Mouse (Mus musculus): ENCODE results near the gene Pip5k1b.
"Not testable (repeated sequence)": the region's sequence is repeated elsewhere in the genome, so short reads cannot be mapped to it uniquely, and the experiment has no call there.

Pip5k1b gene

DNA sequence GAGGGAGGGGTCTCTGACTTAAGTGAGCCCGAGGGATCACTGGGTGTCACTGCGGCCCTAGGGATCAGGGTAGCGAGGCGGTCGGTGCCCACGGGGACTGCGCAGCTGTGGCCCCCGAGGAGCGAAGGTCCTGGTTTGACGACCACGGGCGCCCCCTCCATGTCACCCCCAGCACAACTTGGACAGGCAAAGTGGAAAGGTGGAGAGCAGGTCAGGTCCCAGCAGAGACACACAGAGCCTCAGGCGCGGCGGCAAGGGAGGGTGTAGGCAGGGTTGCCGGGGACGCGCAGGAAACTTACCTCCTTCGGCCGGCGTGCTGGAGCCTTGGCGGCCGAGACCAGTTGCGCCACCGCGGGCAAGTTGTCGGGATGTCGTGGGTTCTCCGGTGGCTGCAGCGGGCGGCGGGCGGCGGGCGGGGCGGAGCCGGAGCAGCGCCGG is at the start of gene Pip5k1b:
Pip5k1b (minus strand) TSS at position 407 of the 438 bp plus-strand sequence.
- DNase-seq (ENCODE audit: low spot score), result no peak

DNA sequence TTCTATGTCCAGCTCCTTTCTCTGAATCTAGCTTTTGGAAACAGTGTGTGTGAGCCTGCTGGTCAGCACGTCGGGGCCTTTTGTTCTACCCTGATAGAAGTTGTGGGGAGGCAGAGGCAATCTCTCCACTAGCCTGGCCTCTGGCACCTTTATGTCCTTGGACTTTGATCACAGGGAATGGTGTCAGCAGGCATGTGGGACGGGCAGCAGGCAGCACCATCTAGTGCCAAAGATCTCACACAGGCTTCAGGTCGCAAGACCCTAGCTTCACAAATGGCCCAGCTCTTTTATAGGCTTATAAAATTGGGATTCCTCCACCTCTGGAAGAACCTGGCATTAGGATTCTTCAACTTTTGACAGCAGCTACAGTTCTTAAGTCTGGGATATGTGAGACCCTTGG is 48.4 kb upstream of the Pip5k1b start:
- no peak for DNase-seq (ENCODE audit: low spot score)

DNA sequence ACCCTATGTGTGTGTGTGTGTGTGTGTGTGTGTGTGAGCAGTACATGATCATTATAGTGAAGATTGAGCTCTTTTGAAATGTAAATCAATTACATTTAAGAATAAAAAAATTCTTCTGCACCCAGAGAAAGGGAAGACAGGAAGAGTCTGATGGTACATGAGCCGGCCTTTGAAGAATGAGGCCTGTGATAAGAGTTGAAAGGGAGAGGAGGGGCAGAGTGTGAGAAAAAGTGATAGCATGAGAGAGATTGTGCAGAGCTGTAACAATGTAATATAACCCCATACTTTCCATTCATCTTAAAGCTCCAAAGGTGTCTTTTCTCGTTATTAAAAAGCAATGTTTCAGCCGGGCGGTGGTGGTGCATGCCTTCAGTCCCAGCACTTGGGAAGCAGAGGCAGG is 47.8 kb upstream of the Pip5k1b start:
- no peak for DNase-seq (ENCODE audit: low spot score)

DNA sequence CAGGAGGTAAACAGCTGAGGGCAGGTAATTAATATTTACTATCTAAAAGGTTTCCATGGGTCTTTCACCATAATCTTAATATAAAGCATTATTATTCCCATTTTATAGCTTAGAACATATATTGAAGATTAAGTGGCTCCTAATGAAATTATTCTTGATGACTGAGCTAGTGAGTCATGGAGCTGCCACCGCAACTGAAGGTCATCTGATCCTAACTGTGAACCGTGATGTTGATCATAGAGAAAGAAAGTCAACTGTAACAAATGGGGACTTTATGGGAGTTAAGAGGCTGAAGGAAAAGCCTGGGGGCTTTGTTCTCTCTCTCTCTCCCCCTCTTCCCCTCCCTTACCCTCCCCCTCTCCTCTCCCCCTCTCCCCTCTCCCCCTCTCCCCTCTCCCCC is 31.1 kb upstream of the Pip5k1b start:
- no peak for DNase-seq (ENCODE audit: low spot score)

DNA sequence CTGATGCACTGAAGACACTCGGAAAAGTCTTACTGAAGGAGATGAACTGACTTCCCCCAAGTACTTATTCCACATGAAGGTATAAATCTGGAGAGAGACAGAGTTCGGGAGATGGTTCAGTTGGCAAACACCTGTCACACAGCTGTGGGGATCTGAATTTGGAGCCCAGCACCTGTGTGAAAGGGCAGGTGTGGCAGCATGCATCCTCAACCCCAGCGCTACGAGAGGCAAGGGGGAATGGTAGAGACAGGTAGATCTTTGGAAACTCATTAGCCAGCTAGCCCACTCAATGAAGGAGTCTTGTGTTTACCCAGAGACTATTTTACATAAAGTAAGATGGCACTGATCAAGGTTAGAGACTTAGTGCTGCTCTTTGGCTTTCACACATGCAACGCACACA is 29.5 kb upstream of the Pip5k1b start:
- DNase-seq (ENCODE audit: low spot score), result no peak

DNA sequence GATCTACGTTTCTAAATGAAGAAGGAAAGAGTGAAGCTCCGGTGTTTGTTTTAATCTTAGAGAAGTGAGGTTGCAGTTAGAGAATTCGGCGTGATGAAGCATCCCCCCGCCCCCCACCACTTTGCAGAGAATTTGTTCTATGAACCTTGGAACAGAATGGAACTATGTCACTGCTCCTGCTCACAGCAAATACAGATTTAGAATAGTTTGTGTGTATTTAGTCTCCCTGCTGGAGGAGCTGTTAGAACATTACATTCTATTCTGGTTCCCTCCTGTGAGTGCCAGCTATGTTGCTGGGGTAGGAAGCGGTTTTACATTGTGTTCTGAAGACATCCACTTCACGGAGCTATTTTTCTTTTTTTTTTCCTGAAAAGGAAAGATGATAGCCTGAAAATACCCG is 28.3 kb upstream of the Pip5k1b start:
- DNase-seq (ENCODE audit: low spot score), result no peak

DNA sequence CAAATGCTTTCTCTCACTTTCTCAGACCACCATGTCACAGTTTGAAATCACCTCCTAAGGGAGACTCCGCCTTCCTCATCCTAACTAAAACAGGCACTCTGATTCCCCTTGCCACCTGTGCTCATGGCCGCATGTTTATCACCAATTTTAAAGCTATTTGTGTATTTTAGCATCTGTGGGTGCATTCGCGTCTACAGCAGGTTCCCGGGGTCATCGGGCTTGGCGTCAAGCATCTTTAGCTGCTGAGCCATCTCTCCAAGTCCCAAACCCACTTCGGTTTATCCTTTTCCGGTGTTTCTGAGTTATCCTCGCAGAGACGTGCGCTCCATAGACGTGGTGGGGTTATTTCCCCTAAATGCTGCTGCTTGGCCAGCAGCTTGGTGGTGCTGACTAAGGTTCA is 20.5 kb upstream of the Pip5k1b start:
- no peak for DNase-seq (ENCODE audit: low spot score)

DNA sequence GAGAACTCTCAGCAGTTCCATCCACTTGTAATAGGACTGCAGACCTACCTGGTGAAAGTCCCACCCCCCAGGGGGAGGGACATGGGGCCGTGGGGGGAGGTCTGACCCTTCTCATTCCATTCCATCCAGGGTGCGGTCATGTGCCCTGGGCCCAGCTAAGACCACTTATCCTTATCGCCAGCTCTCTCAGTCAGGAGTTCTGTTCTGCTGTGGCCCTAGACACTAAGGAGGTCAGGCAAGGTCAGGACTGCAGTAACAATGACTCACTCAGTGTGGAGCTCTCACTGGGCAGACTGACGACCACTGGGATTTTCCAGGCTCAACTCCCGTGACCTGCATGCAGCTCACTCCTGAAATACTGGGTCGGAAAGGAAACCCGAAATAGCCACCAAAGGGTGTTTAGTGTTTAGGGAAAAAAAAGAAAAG is 16.1 kb upstream of the Pip5k1b start:
- DNase-seq (ENCODE audit: low spot score), result no peak

DNA sequence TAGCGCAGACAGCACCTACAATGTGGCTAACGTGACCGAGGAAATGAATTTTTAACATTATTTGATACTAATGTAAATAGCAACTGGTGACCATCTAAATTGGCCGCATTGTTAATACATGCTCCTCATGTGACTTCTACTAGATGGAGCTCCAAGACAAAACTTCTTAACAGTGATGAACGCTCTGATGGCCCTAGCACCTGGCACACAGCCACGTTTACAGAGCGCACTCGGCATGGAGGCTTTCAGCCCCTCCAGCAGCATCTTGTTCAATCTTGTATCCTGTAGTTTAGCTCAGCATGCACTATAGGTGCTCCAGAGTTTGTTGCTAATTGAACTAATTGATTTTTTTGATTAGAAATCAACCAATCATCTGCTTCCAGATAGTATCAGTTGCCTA is 15.3 kb upstream of the Pip5k1b start:
- DNase-seq (ENCODE audit: low spot score), result no peak

DNA sequence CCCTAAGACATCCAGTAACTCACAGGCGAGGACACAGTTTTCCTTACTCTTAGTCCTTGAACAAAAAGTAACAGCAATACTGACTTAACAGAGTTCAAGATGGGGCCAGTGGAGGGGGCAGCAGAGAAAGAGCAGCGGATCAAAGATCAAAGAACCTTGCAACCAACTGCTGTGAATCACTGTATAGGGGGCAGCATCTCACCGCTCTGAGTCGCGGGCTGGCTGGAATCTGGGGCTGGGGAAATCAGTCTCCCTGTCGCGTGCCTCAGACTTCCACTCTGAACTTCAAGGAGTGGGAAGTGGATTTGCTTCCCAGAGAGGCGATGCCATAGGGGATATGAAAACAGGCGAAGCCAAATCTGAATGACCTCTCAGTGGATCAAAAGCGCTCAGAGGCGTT is 1.8 kb upstream of the Pip5k1b start:
- DNase-seq (ENCODE audit: low spot score), result no peak

DNA sequence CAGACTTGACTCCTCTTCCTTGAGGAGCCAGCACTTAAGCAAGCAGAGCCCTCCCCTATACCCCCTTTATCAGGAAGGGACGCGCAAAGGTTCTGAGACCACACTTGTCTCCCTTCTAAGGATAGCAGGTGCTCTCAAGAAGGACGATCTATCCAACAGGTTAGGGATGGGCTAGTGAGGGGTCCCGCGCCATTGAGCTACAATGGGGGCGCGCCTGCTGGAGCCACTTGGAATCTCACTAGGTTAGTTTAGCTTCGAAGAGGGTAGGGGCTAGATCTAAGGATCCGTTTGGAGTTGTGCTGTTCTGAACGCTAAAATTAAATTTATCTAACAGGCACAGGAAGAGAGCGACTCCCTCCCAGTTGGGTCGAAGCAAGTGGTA is 904 bp upstream of the Pip5k1b start:
- DNase-seq (ENCODE audit: low spot score), result no peak

DNA sequence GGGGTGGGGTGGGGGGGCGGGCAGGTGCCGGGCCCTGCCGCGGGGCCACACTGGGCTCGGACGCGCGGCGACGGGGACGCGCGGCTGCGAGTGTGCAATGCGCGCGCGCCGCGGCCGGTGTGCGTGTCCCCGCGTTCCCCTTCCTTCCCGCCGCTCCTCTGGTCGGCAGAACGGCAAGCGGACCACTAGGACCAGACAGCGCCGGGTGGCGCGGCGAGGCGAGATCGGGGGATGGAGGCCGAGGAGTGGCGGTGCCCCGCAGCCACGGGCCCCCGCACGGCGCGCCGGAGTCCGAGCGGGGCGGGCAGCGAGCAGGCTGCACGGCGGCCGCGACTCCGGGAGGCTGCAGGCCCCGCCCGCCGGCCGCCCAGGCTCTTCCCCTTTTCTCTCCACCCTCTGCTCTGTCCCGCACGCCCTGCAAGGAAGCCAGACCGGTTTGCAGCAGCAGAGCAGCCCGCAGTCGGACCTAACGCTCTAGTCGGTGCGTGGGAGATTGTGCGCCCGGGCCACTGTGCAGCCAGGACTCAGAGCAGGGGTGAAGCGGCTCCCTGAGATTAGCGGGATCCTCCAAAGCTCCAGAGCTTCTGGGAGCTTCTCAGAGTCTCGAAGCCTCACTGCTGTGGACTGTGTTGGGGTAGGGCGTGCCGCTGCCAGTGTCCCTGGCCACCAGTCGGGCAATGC is 372 bp upstream of the Pip5k1b start:
- DNase-seq (ENCODE audit: low spot score), result no peak

DNA sequence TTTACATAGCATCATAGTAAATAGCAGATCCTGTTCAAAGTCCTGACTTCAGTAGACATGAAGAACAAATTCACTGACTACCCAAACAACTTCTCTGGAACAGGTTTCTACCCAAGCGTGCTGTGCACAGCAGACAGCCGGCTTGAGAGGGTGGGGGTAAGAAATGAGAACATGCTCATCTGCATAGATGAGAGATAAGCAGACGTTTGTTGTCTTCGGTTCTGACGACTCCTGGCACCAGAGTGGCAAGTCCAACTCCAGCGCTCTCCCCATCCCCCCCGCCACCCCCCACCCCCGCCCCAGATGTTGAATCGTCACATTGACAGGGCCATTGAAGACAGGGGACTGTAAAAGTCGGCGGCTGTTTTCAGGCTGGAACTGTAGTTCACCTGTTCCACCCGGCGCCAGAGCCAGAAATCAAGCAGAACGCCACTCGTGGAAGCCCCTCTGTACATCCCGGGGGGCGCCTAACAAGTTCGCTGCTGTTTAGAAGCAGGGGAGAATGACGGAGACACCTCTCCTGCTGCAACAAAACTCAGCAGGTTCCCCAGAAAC is 684 bp downstream of the Pip5k1b start:
- DNase-seq (ENCODE audit: low spot score), result no peak

DNA sequence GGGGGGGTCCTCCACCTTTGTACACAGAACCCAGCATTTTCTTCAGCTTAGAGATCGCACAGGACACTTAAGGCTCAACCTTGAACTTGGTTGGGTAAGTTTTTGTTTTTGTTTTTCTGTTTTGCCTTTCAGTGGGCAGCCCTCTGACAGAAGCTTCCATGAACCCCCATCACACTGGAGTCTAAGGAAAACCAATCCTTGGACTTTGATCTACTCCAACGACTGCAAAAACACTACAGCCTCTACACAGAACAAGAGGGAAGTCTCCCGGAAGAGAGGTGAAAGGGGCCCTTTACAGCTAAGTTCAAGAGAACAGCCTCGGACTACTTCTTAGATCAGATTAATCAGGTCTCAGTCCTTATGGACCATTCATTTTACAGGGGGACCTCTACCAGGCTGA is 1.2 kb downstream of the Pip5k1b start:
- no peak for DNase-seq (ENCODE audit: low spot score)

DNA sequence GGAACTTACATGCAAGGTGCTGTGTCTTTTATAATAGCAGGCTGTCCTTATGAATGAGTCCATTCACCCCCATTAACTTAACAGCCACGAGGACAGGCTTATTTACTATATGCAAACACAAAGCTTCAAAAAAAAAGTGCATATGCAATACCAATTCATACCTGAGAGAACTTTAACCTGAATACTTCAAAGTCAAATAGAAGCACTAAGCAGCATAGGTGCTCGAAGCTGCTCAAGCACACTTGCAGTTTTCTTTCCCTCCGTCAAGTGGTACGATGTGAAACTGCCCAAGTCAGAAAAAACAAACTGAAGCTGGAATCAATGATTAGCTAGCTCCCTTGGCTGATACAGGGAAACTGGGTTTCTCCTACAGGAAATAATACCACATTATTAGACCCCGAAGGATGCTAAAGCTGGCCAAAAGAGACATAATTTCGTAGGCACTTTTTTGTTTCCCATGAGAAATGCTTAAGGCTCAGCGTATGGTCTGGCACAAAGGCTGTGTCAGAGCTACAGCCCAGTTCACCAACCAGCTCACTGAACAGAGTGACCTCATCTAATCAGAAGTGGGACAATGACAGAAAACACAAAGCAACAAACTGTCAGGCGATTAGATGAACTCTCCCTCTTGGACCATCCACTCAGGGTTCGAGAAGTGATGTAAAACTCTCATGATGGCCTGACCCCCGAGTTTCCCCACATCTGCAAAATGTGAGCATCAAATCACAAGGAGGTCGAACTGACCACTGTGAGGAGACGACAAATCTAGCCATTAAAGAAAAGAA is 2.2 kb downstream of the Pip5k1b start:
- DNase-seq (ENCODE audit: low spot score), result no peak

DNA sequence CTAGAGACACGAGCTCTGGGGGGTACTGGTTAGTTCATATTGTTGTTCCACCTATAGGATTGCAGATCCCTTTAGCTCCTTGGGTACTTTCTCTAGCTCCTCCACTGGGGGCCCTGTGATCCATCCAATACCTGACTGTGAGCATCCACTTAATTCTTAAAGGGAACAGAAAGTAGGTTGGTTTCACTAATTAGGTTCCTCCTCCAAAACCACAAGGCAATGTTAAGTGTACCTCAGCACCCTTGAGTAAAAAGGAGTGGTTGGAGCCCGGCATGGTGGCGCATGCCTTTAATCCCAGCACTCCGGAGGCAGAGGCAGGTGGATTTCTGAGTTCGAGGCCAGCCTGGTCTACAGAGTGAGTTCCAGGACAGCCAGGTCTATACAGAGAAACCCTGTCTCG is 3.0 kb downstream of the Pip5k1b start:
- DNase-seq (ENCODE audit: low spot score), result not testable (repeated sequence)

DNA sequence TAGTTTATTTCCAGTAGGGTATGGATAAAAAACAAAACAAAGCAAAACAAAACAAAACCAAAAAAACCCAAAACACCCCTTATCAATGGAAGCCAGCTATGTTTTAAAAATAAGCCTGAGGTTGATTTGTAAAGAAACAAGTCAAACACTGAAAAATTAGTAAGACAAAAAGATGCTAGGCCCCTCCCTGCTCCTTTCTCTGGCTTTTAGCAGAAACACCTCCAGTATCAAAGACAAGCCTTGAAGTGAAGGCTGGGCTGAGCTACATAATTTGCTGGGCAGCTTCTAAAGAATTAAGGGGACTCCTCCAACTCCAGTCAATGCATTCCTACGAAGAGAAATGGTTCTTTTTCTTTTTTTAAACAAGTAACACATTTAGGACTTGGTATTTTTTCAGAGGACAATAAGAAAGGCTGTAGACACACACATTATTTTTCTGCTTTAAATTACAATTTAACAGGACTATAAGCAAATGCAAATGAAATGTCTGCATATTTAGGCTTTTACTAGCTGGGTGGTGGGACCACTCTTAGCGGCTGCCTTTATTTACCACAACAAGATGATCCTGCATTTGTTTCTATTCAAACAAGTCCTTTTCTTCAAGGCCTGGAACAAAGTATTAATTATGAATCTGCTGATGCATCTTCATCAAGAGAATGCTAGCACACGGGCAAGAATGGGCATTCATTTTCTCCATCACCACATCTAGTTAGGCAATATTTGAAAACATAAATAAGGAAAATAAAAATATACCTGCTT is 4.3 kb downstream of the Pip5k1b start:
- DNase-seq (ENCODE audit: low spot score), result no peak

DNA sequence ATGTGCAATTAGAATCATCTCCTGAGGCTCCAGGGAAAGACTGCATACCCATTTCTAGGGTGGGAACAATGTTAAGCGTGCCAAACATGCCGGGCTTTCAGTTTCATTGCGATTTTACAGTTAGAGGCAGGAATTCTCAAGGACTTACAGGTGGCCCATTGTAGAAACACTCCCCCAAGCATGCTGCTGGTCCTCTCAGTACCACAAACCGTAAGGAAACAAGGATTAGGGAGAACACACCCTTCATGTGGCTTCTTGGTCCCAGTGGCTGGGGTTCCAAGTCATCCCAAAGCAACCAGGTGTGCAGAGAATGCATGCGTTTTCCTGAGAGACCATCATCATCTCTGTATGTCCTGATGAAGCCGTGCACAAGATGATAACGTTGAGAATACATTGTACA is 4.9 kb downstream of the Pip5k1b start:
- DNase-seq (ENCODE audit: low spot score), result no peak

DNA sequence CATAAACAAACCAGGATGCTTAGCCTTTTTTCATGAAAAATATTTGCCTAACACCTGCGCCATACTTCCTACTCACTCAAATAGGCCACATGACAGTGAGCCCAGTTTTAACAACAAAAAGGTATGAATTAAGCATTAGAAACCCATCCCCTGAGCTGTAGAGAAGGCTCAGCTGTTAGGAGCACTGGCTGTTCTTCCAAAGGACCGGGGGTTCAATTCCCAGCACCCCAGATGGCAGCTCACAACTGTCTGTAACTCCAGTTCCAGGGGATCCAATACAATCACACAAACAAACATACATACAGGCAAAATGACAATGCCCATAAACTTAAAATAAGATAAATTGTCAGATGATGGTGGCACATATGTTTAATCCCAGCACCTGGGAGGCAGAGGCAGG is 5.7 kb downstream of the Pip5k1b start:
- no peak for DNase-seq (ENCODE audit: low spot score)

DNA sequence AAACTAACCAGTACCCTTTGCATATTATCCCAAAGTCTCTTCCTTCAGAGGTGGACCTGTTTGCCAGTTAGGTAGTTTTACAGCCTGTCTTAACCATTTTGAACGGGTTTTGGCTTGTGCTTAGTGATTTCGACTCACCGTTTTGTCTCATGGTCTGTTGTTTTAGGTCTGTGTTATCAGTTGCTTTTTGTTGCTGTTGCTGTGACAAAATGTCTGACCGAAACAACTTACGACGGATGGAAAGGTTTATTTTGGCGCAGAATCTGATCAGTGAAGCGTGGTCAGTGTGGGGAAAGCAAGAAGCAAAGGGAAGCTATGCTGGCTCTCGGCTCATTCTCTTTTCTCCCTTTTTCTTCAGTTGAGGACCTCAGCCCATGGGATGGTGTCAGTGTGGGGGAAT is 7.3 kb downstream of the Pip5k1b start:
- no peak for DNase-seq (ENCODE audit: low spot score)

DNA sequence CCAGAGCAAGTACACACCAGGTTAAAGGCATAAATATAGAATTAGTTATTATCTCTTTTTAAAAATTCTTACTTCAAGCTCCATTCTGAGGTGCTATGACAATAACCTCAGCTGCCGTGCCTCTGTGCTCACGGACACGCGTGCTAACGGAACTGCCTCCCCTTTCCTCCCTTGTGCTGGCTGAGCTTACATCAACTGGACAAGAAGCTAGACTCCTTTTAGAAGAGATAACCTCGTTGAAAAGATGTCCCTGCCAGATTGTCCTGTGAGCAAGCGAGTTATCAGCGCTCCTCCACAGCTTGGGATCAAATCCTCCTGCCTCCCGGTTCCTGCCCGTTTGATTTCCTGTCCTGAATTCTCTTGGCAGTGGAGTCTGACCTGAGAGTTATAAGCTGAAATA is 9.5 kb downstream of the Pip5k1b start:
- DNase-seq (ENCODE audit: low spot score), result no peak

Data from MN1 (cell line).